Mouse (Mus musculus): Measurements from ENCODE around the gene Stk11.

DNA sequence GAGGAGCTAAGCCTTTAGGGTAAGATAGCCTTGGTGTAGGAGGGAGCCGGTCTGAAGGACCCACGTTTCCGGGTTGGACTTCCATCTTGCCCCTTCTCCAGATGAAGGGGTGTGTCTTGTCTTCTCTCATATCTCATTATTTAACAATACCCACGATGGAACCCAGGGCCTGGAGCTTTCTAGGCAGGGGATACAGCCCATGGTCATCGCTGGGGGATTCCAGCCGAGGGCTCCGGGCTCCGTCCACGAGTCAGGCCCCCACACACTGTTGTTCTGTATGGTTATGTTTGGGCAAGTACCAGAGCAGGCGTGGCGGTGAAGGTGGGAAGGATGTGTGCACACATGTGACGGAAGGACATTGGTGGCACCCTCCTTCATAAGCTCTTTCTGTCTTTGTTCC lies 28.6 kb downstream of the Stk11 start:
- no peak for TF ChIP-seq CTCF (IDR thresholded peaks at IDR 0.05; ENCODE audit: low read depth)
- no peak for TF ChIP-seq EP300 (IDR thresholded peaks at IDR 0.05; ENCODE audit: low read depth)
